Mouse (Mus musculus) hindbrain, embryonic 13.5 days (tissue): ENCODE data around the gene Dhrs11. TPM values are rescaled to one million over a fixed set of nuclear protein-coding genes. Genes with fewer than 3 reads are reported as not detected.
"Not testable (repeated sequence)": the region's sequence is repeated elsewhere in the genome, so short reads cannot be mapped to it uniquely, and the experiment has no call there.

Source experiments
- ATAC-seq: fragments of 200-750 bp; cut with Nextera tagmentation; 2 replicates; pipeline ENCODE4 v1.8.0; 2017; ENCODE audit warnings: moderate TSS enrichment; ENCODE audit not compliant: low FRiP score
- H3K27ac ChIP-seq: fragments of 300-500 bp; sonication (generic); 2 replicates; pipeline ENCODE4 v1.5.1; 2015; ENCODE audit warnings: inconsistent platforms, mild to moderate bottlenecking, moderate library complexity
- H3K27me3 ChIP-seq: fragments of 300-500 bp; sonication (generic); 2 replicates; pipeline ENCODE4 v1.6.1; 2015; ENCODE audit warnings: mild to moderate bottlenecking, inconsistent platforms
- H3K36me3 ChIP-seq: fragments of 300-500 bp; sonication (generic); 2 replicates; pipeline ENCODE4 v1.6.1; 2015; ENCODE audit warnings: mild to moderate bottlenecking, inconsistent platforms
- H3K4me1 ChIP-seq: fragments of 300-500 bp; sonication (generic); replicated peaks from 2 replicates; pipeline ENCODE4 v1.6.1; 2015; ENCODE audit warnings: inconsistent platforms
- H3K4me2 ChIP-seq: fragments of 300-500 bp; sonication (generic); 2 replicates; pipeline ENCODE4 v1.6.1; 2015; ENCODE audit warnings: inconsistent platforms, mild to moderate bottlenecking, moderate library complexity
- H3K4me3 ChIP-seq: fragments of 300-500 bp; sonication (generic); 2 replicates; pipeline ENCODE4 v1.5.1; 2015; ENCODE audit warnings: mild to moderate bottlenecking, inconsistent platforms
- H3K9ac ChIP-seq: fragments of 300-500 bp; sonication (generic); 2 replicates; pipeline ENCODE4 v1.6.1; 2015; ENCODE audit warnings: mild to moderate bottlenecking, inconsistent platforms
- H3K9me3 ChIP-seq: fragments of 300-500 bp; sonication (generic); 2 replicates; pipeline ENCODE4 v1.6.1; 2016; ENCODE audit warnings: inconsistent platforms
- WGBS: fragments of 180-500 bp; shearing (Covaris S2); methylation state at CpG from one replicate; pipeline ENCODE4 v1.1.7; 2015; 5-methylcytosine and 5-hydroxymethylcytosine counted together
- polyA plus RNA-seq: library from polyadenylated mRNA; unstranded; fragments of >200 nt; fragmentation: Nextera tagmentation; extraction: Ambion mirVana; gene quantifications from 2 replicates; pipeline ENCODE4 v1.2.1, GENCODE M21; 2015

Dhrs11 gene
- polyA plus RNA-seq, 1 experiment from 2014 or later: 6.3 TPM

DNA sequence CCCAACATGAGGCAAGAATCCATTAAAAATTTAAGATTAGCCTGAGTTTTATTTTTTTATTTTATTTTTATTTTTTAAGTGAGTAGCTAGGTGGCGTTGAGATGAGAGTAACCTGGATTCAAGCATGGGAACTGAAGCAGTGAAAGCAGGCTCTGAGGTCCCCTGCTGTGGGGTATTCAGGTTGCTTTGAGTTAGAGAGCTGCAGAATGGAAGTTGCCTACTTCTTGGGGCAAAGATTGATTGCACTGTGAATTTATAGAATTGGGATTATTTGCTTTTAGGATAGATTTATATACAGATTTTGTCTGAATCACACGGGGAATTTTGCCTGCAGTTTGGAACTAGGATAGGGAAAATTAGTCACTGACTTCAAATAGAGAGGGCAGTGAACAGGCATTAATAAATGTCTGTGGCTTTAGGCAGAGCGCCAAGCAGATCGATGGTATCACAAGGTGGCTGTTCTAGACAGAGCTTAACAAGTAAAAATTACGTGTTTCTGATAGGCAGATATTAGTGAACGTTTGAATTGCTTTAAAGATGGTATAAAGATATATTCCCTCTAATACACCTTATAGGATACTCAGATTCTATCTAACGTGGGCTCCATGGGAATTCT lies 18.8 kb upstream of the Dhrs11 start:
- 83% methylated on average over 7 of the region's 7 CpGs for WGBS
- Histone ChIP-seq H3K4me3 (no peak overlapping the region), H3K9ac (no peak overlapping the region), H3K36me3 (peaks cover 76% of the 10 kb centered on the region), H3K4me1 (no peaks in the 10 kb centered on the region), H3K27ac (no peak overlapping the region), H3K9me3 (no peaks in the 10 kb centered on the region), H3K27me3 (no peaks in the 10 kb centered on the region), H3K4me2 (no peak overlapping the region)
- ATAC-seq: no peak

DNA sequence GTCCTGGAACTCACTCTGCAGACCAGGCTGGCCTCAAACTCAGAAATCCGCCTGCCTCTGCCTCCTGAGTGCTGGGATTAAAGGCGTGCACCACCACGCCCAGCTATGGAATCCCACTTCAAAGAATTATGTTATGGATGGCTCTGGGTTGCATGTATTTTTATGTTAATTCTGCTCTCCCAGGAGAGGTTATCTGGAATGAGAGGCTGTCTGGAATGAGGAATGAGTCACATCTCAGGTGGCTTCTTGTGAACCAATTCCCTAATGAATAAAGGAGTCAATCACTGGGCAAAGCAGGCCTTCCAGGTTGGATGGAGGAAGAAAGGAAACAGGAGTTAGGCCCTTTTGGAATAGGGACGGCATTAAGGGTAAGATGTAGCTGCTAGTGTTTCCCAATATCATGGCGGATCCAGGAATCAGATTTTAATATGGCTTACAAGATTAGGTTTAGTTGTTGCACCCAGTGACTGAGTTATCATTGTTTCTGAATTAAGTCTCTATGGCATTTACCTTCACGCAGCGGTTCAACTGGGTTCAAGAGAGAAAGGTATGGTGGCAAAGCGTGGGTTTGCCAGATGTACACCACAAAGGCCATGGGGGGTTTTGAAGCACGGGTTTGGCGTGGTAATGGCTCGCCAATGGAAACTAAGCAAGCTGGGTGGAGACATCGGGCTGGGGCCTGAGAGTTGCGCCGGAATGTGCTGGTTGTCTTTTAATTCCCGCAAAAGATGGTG lies 18.1 kb upstream of the Dhrs11 start:
- H3K36me3 ChIP-seq: peaks cover 72% of the 10 kb centered on the region
- H3K4me2 ChIP-seq: no peak overlapping the region
- H3K4me1 ChIP-seq: no peaks in the 10 kb centered on the region
- WGBS: 95% methylated on average over 15 of the region's 15 CpGs
- no peak overlapping the region for H3K4me3 ChIP-seq
- no peak overlapping the region for H3K9ac ChIP-seq
- ATAC-seq: no peak
- no peaks in the 10 kb centered on the region for H3K9me3 ChIP-seq
- no peaks in the 10 kb centered on the region for H3K27me3 ChIP-seq
- no peak overlapping the region for H3K27ac ChIP-seq

GRCm38 (mm10) chr11:84839330-84839729 lies 10.5 kb upstream of the Dhrs11 start:
- Histone ChIP-seq H3K36me3 (peaks cover 66% of the 10 kb centered on the region), H3K27ac (no peak overlapping the region), H3K9ac (no peak overlapping the region), H3K9me3 (no peaks in the 10 kb centered on the region), H3K4me3 (no peak overlapping the region), H3K4me1 (no peaks in the 10 kb centered on the region), H3K27me3 (no peaks in the 10 kb centered on the region), H3K4me2 (no peak overlapping the region)
- 89% methylated on average over 2 of the region's 2 CpGs for WGBS
- no peak for ATAC-seq

GRCm38 (mm10) chr11:84829495-84829894 lies 701 bp upstream of the Dhrs11 start:
- Histone ChIP-seq H3K4me1 (peaks cover 22% of the 10 kb centered on the region), H3K4me2 (peak overlapping the region; percentile 95), H3K9ac (peak overlapping the region; percentile 83), H3K36me3 (peaks cover 35% of the 10 kb centered on the region), H3K27ac (peak overlapping the region; percentile 73), H3K4me3 (peak overlapping the region; percentile 64)
- H3K27me3 ChIP-seq, ATAC-seq, H3K9me3 ChIP-seq: not testable (repeated sequence)
- 80% methylated on average over 11 of the region's 11 CpGs for WGBS

- Histone ChIP-seq H3K27ac (no peak overlapping the region), H3K9ac (peak overlapping the region; percentile 83)
- ATAC-seq: 0 out of 2 replicates have a peak, but pooled peaks have one; percentile 2
Observed at GRCm38 (mm10) chr11:84827901-84828503, 792 bp downstream of the Dhrs11 start.

DNA sequence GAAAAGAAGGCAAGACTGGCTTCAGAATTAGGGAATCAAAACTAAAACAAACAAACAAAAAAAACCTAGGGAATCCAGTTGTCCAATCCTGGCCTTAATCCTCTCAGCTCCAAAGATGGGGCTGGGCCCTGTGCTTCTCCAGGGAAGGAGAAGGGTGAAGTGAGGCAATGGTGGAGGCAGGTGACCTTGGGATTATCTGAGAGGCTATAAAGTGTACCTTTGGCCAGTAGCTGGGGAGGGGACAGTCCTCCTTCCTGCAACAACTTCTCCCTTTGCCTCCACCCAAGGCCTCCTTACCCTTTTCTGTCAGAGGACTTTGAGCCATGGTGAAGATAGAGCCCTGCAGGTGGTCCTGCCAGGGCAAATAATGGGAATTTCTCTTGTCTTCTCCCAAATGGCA lies 1.3 kb downstream of the Dhrs11 start:
- no peak overlapping the region for H3K4me3 ChIP-seq
- H3K9ac ChIP-seq: no peak overlapping the region
- ATAC-seq: no peak

More at GRCm38 (mm10) chr11:84827901-84828503, 792 bp downstream of the Dhrs11 start:
- H3K36me3 ChIP-seq: peaks cover 25% of the 10 kb centered on the region
- WGBS: 53% methylated on average over 3 of the region's 3 CpGs
- H3K4me2 ChIP-seq: peak overlapping the region; percentile 95
- peaks cover 22% of the 10 kb centered on the region for H3K4me1 ChIP-seq
- H3K9me3 ChIP-seq: no peaks in the 10 kb centered on the region
- peak overlapping the region; percentile 64 for H3K4me3 ChIP-seq
- H3K27me3 ChIP-seq: no peaks in the 10 kb centered on the region

GRCm38 (mm10) chr11:84826185-84826584 lies 2.6 kb downstream of the Dhrs11 start:
- Histone ChIP-seq H3K36me3 (peaks cover 7% of the 10 kb centered on the region), H3K9me3 (no peaks in the 10 kb centered on the region), H3K4me3 (no peak overlapping the region), H3K27me3 (no peaks in the 10 kb centered on the region), H3K4me1 (peaks cover 22% of the 10 kb centered on the region), H3K9ac (no peak overlapping the region), H3K27ac (no peak overlapping the region), H3K4me2 (no peak overlapping the region)
- ATAC-seq: no peak
- WGBS: 76% methylated on average over 3 of the region's 3 CpGs

More for the DNA sequence above, 1.3 kb downstream of the Dhrs11 start:
- 0 out of 2 replicates have a peak overlapping the region, but pooled peaks have one; percentile 6 for H3K4me2 ChIP-seq
- no peaks in the 10 kb centered on the region for H3K9me3 ChIP-seq
- peaks cover 20% of the 10 kb centered on the region for H3K36me3 ChIP-seq
- H3K27me3 ChIP-seq: no peaks in the 10 kb centered on the region
- H3K27ac ChIP-seq: no peak overlapping the region
- H3K4me1 ChIP-seq: peaks cover 22% of the 10 kb centered on the region

GRCm38 (mm10) chr11:84825261-84825807 lies 3.5 kb downstream of the Dhrs11 start:
- H3K36me3 ChIP-seq: peaks cover 4% of the 10 kb centered on the region; the same call in 1 of the 2 replicates
- no peaks in the 10 kb centered on the region for H3K27me3 ChIP-seq
- H3K4me2 ChIP-seq: no peak overlapping the region
- WGBS: 91% methylated on average over 10 of the region's 10 CpGs
- no peak for ATAC-seq
- no peak overlapping the region for H3K9ac ChIP-seq
- no peak overlapping the region for H3K27ac ChIP-seq
- H3K9me3 ChIP-seq: no peaks in the 10 kb centered on the region
- no peak overlapping the region for H3K4me3 ChIP-seq
- H3K4me1 ChIP-seq: peaks cover 22% of the 10 kb centered on the region

- Histone ChIP-seq H3K4me1 (peaks cover 18% of the 10 kb centered on the region), H3K4me3 (no peak overlapping the region), H3K27ac (no peak overlapping the region), H3K9ac (no peak overlapping the region), H3K36me3 (no peaks in the 10 kb centered on the region), H3K9me3 (no peaks in the 10 kb centered on the region), H3K4me2 (no peak overlapping the region), H3K27me3 (no peaks in the 10 kb centered on the region)
- WGBS: 63% methylated on average over 10 of the region's 10 CpGs
- no peak for ATAC-seq
Observed at GRCm38 (mm10) chr11:84823484-84823897, 5.3 kb downstream of the Dhrs11 start.

GRCm38 (mm10) chr11:84822487-84822886 lies 6.3 kb downstream of the Dhrs11 start:
- no peak overlapping the region for H3K4me2 ChIP-seq
- no peak overlapping the region for H3K4me3 ChIP-seq
- H3K36me3 ChIP-seq: no peaks in the 10 kb centered on the region
- no peak overlapping the region for H3K9ac ChIP-seq
- H3K4me1 ChIP-seq: peaks cover 15% of the 10 kb centered on the region; the same call in 1 of the 2 replicates
- no peaks in the 10 kb centered on the region for H3K9me3 ChIP-seq
- ATAC-seq: no peak
- no peak overlapping the region for H3K27ac ChIP-seq
- 82% methylated on average over 5 of the region's 5 CpGs for WGBS
- no peaks in the 10 kb centered on the region for H3K27me3 ChIP-seq

DNA sequence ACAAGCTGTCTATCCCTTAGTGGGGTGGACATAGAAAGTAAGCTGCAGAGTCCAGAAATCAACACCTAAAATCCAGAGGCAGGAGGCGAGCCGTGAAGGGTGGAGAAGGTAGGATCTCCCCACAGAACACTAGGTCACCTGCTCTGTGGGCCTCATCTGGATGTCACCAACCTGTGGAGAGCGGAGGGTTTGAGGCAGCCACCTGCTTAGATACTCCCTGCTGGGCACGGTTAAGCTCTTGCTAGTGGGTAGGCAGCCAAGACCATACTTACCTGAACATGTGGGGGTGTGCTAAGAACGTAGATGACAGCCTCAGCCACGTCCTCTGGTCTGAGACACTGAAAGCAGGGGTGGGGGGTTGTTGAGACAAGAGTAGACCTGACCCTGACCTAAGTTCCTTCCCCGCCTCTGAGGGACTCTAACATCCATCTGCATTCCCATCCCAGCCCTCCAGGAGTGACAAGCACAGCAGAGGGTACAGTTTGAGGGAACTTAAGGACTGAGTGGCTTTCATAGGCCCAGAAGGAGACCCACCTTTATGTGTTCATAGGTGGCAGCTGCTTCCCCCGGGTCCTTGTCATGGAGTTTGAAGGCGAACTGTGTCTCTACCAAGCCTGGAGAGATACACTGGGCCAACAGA lies 7.5 kb downstream of the Dhrs11 start:
- no peak for ATAC-seq
- Histone ChIP-seq H3K27ac (no peak overlapping the region), H3K27me3 (no peaks in the 10 kb centered on the region), H3K36me3 (no peaks in the 10 kb centered on the region), H3K4me2 (no peak overlapping the region), H3K4me1 (peaks cover 11% of the 10 kb centered on the region; the same call in 1 of the 2 replicates), H3K9me3 (no peaks in the 10 kb centered on the region), H3K4me3 (no peak overlapping the region), H3K9ac (no peak overlapping the region)
- WGBS: 87% methylated on average over 9 of the region's 9 CpGs
